Mouse (Mus musculus) left cerebral cortex, adult 11 months (tissue): ENCODE results near the gene Rmnd5a.

Experiments used
- DNase-seq: peaks from one replicate; pipeline ENCODE4 v3.0.0; 2022; ENCODE audit warnings: low spot score

Gene Rmnd5a

DNA sequence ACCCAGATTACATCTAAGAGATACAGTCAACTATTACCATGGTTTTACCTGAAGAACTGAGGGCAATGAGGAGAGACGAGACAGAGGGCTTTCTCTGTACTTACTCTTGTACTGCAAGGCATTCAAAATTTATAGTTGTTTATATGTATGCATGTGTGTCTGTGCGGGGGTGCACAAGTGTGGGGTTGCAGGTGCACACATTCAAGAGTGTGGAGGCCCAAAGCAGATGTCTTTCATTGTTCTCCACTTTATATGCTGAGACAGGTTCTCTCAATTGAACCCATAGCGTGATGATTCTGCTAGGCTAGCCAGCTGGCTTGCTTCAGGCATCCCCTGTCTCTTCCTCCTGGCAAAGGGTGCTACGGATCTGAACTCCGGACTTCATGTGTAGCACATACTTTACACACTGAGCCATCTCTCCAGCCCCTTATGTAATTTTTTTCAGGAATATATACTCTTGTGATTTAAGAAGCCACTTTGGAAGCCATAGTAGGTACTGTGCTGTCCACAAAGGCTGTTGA is 69.3 kb downstream of the Rmnd5a start:
- DNase-seq = no peak

DNA sequence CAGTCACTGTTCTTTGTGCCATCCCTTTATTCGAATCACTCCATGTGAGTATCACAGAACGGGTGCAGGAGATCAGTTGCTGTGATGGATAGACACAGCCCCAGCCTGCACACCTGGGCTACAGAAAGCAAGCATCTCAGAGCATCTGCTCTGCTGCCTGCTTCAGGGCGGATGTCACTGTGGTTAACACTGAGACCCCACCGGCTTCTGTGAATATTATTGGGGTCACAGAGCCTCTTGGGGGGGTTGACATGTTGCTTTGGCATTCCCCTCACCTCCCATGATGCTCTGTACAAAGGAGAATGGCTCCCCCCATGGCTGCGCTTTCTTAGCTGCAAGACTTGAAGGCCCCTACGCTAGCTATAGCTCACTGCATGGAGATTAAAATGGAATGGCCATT is 71.0 kb downstream of the Rmnd5a start:
- no peak for DNase-seq

DNA sequence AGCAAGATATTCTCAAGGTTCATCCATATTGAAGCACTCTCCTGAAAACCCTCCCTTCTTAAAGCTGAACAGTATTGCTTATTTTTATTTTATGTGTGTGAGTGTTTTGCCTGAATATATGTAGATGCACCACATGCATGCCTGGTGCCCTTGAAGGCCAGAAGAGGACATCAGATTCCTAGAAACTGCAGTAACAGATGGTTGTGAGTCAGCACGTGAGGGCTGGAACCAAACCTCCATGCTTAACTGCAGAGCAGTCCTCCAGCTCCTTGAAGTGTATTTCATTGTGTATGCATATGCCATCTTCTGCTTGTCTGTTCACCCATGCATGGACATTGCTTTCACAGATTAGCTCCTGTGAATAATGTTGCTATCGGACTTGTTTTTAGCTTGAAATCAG is 76.4 kb downstream of the Rmnd5a start:
- no peak for DNase-seq

DNA sequence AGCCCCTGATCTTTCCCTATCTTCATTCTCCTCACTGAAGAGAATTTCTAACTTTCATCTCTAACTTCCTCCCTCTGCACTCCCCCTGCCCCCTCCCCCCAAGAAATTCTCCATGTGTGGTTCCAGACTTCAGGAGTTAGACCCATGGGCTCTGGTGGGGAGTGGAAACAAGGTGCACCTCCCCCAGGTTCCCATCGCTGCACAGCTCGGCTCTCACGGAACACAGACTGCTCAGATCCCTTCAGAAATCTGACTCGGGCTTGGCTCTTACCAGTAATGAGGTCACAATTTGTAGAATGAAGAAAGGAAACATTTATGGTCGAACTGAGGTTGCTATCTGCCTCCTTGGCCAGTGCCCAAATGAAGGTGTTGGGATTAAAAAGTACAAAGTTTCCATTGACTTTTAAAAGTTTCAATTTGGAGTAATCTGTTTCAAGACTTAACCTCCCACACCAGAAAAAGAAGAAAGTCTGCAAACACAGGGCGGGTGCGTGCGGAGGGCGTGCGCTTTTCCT is 79.2 kb downstream of the Rmnd5a start:
- DNase-seq = no peak

GRCm38 (mm10) chr6:71360751-71361150 is 79.7 kb downstream of the Rmnd5a start:
- no peak for DNase-seq

- DNase-seq = no peak
Measured at GRCm38 (mm10) chr6:71360221-71360620, 80.2 kb downstream of the Rmnd5a start.

DNA sequence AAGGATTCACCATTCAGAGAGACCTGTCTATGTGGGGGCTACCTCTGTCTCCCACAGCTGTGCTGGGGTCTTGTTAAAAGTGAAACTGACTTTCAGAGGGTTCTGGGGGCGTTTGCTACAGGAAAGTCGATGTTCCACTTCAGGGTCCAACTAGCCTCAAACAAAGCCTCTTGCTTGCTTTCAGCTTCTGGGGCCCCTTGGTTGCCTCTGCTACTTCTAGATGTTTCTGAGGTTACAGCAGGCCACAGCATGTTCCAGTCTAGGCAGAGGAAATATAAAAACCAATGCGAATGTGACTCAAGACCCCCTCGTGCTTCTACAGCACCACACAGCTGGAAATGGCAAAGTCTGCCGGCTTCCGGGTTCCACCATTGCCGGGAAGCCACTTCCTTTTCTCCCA is 82.9 kb downstream of the Rmnd5a start:
- DNase-seq = no peak

GRCm38 (mm10) chr6:71353722-71354121 is 86.7 kb downstream of the Rmnd5a start:
- DNase-seq = no peak

DNA sequence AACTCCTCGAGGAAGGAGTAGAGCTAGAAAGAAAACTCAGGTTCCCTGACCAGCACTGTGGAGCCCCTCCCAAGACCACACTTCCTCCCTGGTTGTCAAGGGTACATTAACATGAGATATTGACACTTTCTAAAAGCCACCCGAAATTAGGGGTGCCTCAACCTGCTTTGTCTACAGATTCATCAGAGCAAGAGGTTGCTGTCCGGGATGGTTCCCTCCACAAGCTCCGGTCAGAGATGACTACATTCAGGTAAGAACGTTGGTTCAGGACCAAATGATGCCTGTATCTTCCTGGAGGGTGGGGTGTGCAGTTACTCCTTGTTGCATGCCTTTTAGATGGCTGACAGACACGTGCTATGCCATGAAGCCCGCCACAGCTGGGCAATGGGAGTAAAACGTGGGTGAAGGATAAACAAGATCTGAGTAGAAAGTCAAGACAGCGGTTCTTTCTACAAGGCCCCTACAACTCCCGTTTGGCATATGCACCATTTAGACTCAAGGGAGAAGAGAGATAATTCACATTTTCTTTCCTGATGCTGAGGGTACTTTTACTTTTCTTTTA is 87.5 kb downstream of the Rmnd5a start:
- no peak for DNase-seq

DNA sequence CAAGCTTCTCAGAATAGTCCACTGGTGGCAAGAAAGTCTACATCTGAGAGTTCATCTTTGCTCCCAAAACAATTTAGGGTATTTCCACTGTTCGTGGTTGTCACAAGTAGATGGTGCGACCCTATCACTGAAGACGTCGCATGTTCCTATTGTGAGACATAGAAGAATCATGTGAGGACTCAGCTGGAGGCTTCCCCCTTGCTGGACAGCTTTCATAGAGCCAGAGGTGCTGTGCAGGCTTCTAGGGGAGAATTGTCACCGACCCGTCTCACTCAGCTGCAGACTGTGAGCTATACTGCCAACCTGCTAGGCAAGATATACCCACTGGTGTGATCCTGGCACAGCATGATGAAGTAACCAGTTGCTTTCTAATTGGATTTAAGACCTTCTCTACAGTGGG is 88.2 kb downstream of the Rmnd5a start:
- no peak for DNase-seq

- no peak for DNase-seq
Measured at GRCm38 (mm10) chr6:71351201-71351600, 89.2 kb downstream of the Rmnd5a start.

GRCm38 (mm10) chr6:71348006-71348405 is 92.4 kb downstream of the Rmnd5a start:
- no peak for DNase-seq

DNA sequence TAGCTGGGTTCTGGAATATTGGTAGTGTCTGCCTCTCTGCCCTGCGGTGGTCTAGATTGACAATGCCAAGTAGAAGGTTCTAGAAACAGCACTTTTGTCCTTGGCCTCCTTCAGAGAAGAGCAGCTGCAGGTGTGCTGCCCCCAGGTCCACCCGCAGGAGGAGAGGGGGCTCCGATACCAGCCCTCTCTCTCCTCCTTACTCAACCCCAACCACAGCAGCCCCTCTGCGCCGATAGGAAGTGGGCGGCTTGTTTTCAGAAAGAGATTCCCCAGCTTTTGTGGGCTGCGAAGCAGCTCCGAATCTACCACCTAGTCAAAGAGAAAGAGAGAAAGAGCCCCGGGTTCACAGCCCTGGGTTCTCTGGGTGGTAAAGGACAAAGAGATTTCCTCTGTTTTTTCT is 99.3 kb downstream of the Rmnd5a start:
- DNase-seq = no peak

GRCm38 (mm10) chr6:71339351-71339750 is 101.1 kb downstream of the Rmnd5a start:
- no peak for DNase-seq

DNA sequence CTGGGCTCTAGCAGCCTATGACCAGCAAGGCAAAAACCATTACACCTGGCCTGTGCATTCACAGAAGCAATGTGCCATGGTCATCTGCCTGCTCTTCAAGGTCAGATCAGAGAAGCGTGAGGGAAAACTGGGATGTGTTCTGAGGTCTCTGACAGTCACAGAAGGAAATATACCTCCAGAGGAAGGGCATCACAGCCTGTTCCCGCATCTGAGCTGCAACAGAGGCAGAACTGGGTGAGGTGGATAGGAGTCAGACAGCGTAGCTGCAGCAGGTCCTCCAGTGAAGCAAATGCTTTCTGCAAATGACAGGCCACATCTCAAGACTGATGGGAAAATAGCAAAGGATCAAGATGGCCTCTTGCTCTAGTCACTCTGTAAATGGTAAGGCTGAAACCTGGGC is 101.5 kb downstream of the Rmnd5a start:
- no peak for DNase-seq
